Mouse (Mus musculus): Measurements from ENCODE around the gene Slc48a1.

Slc48a1 gene

GRCm38 (mm10) chr15:97801811-97802210 is 23.5 kb downstream of the Slc48a1 start:
- no peak for DNase-seq (ENCODE audit: low read depth)

GRCm38 (mm10) chr15:97802575-97802974 is 24.3 kb downstream of the Slc48a1 start:
- no peak for DNase-seq (ENCODE audit: low read depth)

- no peak for DNase-seq (ENCODE audit: low read depth)
Measured at GRCm38 (mm10) chr15:97807867-97808266, 29.5 kb downstream of the Slc48a1 start.

- no peak for DNase-seq (ENCODE audit: low read depth)
Measured at GRCm38 (mm10) chr15:97808532-97808931, 30.2 kb downstream of the Slc48a1 start.

- no peak for DNase-seq (ENCODE audit: low read depth)
Measured at GRCm38 (mm10) chr15:97809206-97809605, 30.9 kb downstream of the Slc48a1 start.

GRCm38 (mm10) chr15:97809942-97810341 is 31.6 kb downstream of the Slc48a1 start:
- DNase-seq (ENCODE audit: low read depth) = peak; percentile 47

- DNase-seq (ENCODE audit: low read depth) = no peak
Measured at GRCm38 (mm10) chr15:97810399-97810798, 32.1 kb downstream of the Slc48a1 start.

GRCm38 (mm10) chr15:97811307-97811706 is 33.0 kb downstream of the Slc48a1 start:
- DNase-seq (ENCODE audit: low read depth) = no peak

- no peak for DNase-seq (ENCODE audit: low read depth)
Measured at GRCm38 (mm10) chr15:97812126-97812525, 33.8 kb downstream of the Slc48a1 start.

- DNase-seq (ENCODE audit: low read depth) = no peak
Measured at GRCm38 (mm10) chr15:97812875-97813274, 34.6 kb downstream of the Slc48a1 start.

- no peak for DNase-seq (ENCODE audit: low read depth)
Measured at GRCm38 (mm10) chr15:97813452-97814204, 35.3 kb downstream of the Slc48a1 start.

GRCm38 (mm10) chr15:97814703-97815102 is 36.4 kb downstream of the Slc48a1 start:
- no peak for DNase-seq (ENCODE audit: low read depth)

GRCm38 (mm10) chr15:97815254-97815653 is 36.9 kb downstream of the Slc48a1 start:
- no peak for DNase-seq (ENCODE audit: low read depth)

GRCm38 (mm10) chr15:97816199-97816994 is 38.1 kb downstream of the Slc48a1 start:
- DNase-seq (ENCODE audit: low read depth) = peak; percentile 57

GRCm38 (mm10) chr15:97819937-97820336 is 41.6 kb downstream of the Slc48a1 start:
- peak; percentile 10 for DNase-seq (ENCODE audit: low read depth)

- peak; percentile 90 for DNase-seq (ENCODE audit: low read depth)
Measured at GRCm38 (mm10) chr15:97821321-97821982, 43.1 kb downstream of the Slc48a1 start.

GRCm38 (mm10) chr15:97821983-97822363 is 43.7 kb downstream of the Slc48a1 start:
- DNase-seq (ENCODE audit: low read depth) = peak; percentile 69

GRCm38 (mm10) chr15:97822545-97823228 is 44.4 kb downstream of the Slc48a1 start:
- DNase-seq (ENCODE audit: low read depth) = peak; percentile 59

- no peak for DNase-seq (ENCODE audit: low read depth)
Measured at GRCm38 (mm10) chr15:97823479-97823878, 45.2 kb downstream of the Slc48a1 start.

- DNase-seq (ENCODE audit: low read depth) = no peak
Measured at GRCm38 (mm10) chr15:97824042-97824441, 45.7 kb downstream of the Slc48a1 start.

- peak; percentile 97 for DNase-seq (ENCODE audit: low read depth)
Measured at GRCm38 (mm10) chr15:97825071-97825940, 47.0 kb downstream of the Slc48a1 start.

Measured in induced T-regulatory cell, adult 2 months (primary cell).